Mouse (Mus musculus) hindlimb bud, embryonic 11.5 days (tissue): Measurements from ENCODE around the gene Otud7b.
A peak's percentile ranks its signal among the peaks of the same experiment; 100 is the strongest.

Source experiments
- DNase-seq: peaks from one replicate; pipeline ENCODE4 v3.0.0-alpha.2; 2012; ENCODE audit warnings: low read depth, low spot score; ENCODE audit errors: extremely low spot score

The Otud7b gene

DNA sequence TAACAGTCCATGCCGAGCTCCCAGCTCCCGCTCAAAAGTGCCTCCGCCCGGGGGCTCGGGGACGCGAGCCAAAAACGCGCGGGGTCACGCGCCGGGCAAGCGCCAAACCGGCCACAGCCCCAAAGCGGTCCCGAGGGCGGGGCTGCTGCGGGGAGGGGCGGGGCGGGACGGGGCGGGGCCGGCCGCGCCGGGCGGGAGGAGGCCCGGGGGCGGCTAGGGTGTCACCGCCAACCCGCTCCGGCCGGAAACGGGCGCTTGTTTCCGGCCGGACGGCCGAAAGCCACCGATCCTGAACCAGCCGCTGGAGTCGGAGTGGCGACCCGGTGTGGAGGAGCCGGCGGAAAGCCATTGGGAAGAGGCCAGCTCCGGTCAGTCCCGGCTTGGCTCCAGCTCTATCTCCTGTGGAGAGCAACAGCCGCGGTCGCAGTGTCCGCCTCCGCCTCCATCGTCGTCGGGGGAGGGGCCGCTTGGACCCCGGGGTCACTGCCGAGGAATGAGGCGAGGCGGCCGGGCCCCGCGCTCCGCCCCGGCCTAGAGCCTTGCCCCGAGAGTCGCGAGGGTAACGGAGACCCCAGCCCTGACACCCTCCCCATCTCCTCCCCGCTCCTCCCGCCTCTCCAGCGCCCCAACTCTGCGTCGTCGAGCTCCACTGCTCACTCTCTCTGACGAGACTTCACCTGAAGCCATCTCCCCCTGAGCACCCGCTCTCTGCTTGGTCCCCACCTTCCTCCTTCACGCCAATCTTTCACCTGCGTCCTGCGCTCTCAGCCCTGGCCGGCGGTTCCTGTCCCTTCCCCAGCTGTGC lies at the start of gene Otud7b:
TSS of gene Otud7b (plus strand) at position 267 of the 805 bp plus-strand sequence.
- peak; percentile 10 for DNase-seq

DNA sequence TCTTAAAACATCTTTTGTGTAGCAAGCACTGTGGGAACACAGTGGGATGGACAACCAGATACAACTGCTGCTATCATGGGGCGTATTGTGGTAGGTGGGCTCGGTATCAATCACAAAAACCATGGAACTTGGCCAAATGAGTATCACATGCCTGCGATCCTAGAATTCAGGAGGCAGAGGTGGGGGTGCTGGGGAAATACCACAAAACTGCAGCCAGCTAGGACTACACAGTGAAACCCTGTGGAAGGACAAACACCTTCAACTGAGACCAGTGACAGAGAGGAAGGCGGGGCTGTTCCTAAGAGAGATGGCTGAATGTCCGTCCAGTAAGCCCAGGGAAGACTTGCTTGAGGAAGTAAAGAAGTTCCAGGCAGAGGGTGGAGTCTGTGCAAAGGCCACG lies 49.0 kb upstream of the Otud7b start:
- DNase-seq, result no peak

DNA sequence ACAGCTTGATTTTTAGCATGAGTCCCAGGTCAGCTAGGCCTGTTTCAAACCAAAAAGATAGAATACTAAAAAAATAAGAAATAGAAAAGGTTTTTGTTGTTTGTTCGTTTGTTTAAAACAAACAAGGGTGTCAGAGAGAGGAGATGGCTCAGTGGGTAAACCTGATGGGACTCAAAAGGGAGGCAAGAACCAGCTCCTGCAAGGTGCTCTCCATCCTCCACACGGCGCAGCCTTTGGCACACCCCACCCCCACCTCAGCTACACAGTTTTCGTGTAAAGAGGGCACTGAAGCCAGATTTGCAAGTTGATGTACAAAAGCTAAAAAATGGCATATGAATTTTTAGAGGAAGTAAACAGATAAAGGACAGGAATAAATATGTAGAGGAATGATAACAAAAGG lies 48.3 kb upstream of the Otud7b start:
- no peak for DNase-seq

- peak; percentile 79 for DNase-seq
Measured at GRCm38 (mm10) chr3:96057747-96058204, 46.6 kb upstream of the Otud7b start.

DNA sequence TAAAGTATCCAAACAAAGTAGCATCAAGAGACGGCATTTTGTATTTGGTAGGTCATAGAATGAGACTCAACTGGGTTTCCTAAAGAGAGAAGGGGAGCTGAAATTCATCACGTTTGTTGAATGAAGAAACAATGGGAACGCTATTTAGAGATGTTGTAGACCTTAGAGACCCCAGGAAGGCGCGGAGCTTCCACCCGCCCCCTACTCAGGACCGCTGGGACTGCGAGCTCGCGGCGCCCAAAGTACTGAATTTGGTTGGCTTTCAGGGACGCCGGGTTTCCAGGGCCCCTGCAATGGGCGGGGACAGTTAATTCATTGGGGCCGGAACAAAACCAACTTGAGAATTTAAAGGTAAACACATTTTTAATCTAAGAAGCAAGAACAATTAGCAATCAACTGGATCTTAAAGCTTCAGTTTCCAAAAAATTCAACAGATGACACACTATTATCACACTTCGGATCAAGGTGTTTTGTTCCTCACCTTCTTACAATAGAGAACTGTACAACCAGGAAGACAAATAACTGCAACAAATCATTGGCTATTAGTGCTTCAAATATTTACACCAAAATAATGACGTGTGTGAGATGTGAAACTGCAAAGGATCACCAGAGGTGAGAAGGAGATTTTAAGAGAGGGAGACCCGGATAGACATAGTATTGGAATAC lies 46.0 kb upstream of the Otud7b start, which contains the start of gene Vps45:
TSS of gene Vps45 (minus strand) at position 236 of the 666 bp plus-strand sequence.
- DNase-seq, result peak; percentile 64

DNA sequence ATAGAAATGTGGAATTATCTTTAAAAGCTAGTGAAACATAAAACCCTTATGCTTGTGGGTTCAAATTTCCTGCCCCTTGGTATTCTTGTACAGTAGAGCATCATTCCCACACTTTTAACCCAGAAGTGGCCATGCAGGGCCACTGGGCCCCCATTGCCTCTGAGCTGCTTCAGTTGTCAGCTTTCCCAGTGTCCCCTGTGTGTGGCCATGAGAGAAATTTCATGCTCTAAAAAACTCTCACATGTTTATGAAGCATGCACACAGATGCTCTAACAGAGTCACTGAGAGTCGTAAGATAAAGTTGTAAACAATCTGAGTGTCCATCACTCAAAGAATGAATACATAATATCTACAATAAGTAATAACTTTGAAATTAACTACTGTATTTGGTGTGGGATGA lies 44.2 kb upstream of the Otud7b start:
- DNase-seq, result no peak

GRCm38 (mm10) chr3:96063299-96063698 lies 41.0 kb upstream of the Otud7b start:
- no peak for DNase-seq

- DNase-seq, result no peak
Measured at GRCm38 (mm10) chr3:96064217-96064616, 40.1 kb upstream of the Otud7b start.

DNA sequence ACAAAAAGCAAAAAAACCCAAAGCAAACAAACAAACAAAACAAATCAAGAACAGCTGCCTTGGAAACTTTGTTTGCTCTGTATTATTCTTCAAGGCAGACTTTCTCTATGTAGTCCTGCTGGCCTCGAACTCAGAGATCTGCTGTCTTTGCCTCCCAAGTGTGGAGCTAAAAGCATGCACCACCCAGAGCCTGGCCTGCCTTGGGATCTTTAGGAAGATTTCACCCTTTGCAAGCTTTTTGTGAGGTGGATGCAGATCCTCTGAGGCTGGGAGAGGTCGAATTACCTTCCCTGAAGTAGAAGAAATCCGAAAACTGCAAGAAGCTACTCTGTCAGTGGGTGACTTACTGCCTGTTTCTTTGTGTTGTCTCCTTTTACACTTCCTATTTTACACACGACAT lies 39.2 kb upstream of the Otud7b start:
- DNase-seq, result no peak

- DNase-seq, result no peak
Measured at GRCm38 (mm10) chr3:96065754-96066375, 38.5 kb upstream of the Otud7b start.

DNA sequence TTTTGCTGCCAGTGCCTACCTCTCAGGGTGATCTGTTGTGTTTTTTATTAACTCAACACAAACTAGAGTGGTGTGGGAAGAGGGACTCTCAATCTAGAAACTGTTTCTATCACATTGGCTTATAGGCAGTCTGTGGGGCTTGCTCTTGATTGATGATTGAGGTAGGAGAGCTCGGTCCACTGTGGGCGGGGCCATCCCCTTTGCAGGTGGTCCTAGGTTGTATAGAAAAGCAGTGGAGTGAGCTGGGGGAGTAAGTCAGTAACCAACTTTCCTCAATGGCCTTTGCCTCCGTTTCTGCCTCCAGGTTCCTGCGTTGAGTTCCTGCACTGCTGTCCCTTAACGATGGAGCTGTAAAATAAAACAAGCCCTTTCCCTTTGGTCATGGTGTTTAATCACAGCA lies 37.6 kb upstream of the Otud7b start:
- DNase-seq, result no peak

DNA sequence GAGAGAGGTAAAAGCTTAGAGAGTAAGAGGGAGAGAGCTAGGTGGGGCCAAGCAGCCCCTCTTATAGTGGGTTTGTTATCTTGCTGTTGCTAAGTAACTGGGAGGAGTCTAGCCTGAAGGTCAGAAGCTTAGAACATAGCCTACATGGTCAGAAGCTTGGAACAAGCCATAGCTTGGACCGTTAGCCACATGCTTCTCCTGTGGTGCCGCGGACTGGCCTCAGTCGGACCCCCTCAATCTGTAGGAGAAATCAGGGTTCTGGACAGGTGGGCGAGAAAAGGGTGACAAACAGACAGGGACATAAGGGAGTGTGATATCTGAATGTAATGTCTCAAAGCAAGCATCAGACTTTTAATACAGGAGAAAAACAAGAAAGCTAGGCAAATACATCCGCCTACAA lies 35.3 kb upstream of the Otud7b start:
- no peak for DNase-seq

DNA sequence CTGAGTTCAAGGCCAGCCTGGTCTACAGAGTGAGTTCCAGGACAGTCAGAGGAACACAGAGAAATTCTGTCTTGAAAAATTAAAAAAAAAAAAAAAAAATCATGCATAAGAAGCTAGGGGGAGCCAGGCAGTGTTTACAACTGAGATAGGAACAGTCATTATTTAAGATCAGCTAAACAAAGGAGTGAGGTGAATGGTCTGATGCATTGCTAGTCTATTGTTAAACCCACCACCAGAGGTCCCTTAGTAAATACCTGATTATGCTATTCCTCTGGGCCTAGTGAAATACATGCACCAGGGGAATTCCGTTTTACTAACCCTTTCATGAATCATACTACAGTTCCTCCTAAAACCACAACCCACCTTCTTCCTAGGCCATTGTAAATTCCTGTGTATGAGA lies 34.8 kb upstream of the Otud7b start:
- no peak for DNase-seq

- no peak for DNase-seq
Measured at GRCm38 (mm10) chr3:96070241-96070640, 34.1 kb upstream of the Otud7b start.

- no peak for DNase-seq
Measured at GRCm38 (mm10) chr3:96072921-96073486, 31.3 kb upstream of the Otud7b start.

DNA sequence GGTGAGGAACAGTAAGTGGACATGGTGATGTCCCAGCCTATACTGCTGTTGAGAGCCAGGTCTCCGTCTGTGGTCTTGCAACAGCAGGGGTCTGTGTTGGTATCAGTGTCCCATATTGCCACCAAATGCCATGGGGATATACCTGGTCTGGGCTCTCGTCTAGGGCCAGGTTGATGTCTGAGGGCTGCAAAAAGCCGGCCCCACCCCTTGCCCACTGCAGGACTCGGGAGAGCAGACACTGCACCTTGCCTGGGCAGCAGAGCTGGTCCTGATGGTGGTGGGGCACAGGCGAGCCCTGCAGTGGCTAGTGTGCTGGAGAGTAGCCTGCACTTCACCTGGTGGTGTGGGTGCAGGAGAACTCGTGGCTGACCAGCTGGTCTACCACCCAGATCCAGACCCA lies 26.3 kb upstream of the Otud7b start:
- DNase-seq, result no peak

GRCm38 (mm10) chr3:96078711-96079110 lies 25.6 kb upstream of the Otud7b start:
- no peak for DNase-seq

- DNase-seq, result no peak
Measured at GRCm38 (mm10) chr3:96081006-96081405, 23.3 kb upstream of the Otud7b start.

DNA sequence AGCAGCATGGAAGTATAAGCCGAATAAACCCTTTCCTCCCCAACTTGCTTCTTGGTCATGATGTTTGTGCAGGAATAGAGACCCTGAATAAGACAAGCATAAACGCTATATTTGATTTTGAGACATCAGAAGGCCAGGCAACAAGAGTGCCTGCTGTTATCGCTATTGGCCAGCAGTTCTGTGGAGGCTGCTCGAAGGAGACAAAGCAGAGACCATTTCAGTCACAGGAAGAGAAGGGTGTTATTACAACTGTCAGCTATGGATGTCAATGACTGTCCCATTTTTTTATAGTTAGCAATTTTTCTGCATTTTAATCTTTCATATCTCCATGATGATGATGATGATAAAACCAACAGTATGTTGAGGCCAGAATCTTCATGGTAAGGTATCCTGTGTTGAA lies 22.7 kb upstream of the Otud7b start:
- DNase-seq, result no peak

DNA sequence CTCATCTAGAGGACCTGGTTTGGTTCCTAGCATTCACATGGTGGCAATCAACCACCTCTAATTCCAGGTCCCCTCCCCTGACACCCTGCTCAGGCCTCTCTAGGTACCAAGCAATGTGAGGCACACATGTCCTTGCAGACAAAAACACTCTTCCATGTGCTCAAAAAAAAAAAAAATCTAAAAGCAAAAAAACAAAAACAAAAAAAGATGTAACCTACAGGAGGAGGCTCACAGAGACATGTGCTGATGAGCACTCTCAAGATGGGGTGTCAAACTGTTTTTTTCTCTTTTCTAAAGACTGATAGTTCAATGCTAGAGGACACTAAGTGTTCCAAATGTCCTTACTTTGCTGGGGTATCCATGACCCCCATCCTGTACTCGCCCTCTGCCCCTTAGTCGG lies 22.2 kb upstream of the Otud7b start:
- DNase-seq, result no peak

- no peak for DNase-seq
Measured at GRCm38 (mm10) chr3:96082714-96083508, 21.4 kb upstream of the Otud7b start.
